Mouse (Mus musculus) hindbrain, embryonic 14.5 days (tissue): ENCODE data around the gene St3gal3. TPM values are rescaled to one million over a fixed set of nuclear protein-coding genes. Genes with fewer than 3 reads are reported as not detected.

Experiments used
- ATAC-seq: fragments of 200-750 bp; cut with Nextera tagmentation; 2 replicates; pipeline ENCODE4 v1.8.0; 2017; ENCODE audit warnings: moderate number of reproducible peaks, mild to moderate bottlenecking, moderate TSS enrichment, moderate library complexity; ENCODE audit not compliant: low FRiP score
- DNase-seq: peaks from one replicate; pipeline ENCODE4 v3.0.0-alpha.2; 2015; ENCODE audit warnings: low spot score
- H3K27ac ChIP-seq: fragments of 300-500 bp; sonication (generic); 2 replicates; pipeline ENCODE4 v1.5.1; 2014; ENCODE audit warnings: mild to moderate bottlenecking, moderate library complexity
- H3K27me3 ChIP-seq: fragments of 300-500 bp; sonication (generic); 2 replicates; pipeline ENCODE4 v1.6.1; 2014; ENCODE audit warnings: mild to moderate bottlenecking, low read length, mixed read lengths; ENCODE audit not compliant: control insufficient read depth, insufficient read depth
- H3K36me3 ChIP-seq: fragments of 300-500 bp; sonication (generic); replicated peaks from 2 replicates; pipeline ENCODE4 v1.6.1; 2014; ENCODE audit not compliant: control insufficient read depth, insufficient read depth
- H3K4me1 ChIP-seq: fragments of 300-500 bp; sonication (generic); replicated peaks from 2 replicates; pipeline ENCODE4 v1.6.1; 2014; ENCODE audit warnings: antibody characterized with exemption, low read length, mixed read lengths; ENCODE audit not compliant: control insufficient read depth, insufficient read depth
- H3K4me2 ChIP-seq: fragments of 300-500 bp; sonication (generic); replicated peaks from 2 replicates; pipeline ENCODE4 v1.6.1; 2014; ENCODE audit warnings: mild to moderate bottlenecking, moderate library complexity
- H3K4me3 ChIP-seq: fragments of 300-500 bp; sonication (generic); replicated peaks from 2 replicates; pipeline ENCODE4 v1.5.1; 2014; ENCODE audit warnings: mild to moderate bottlenecking, low read length
- H3K9ac ChIP-seq: fragments of 300-500 bp; sonication (generic); 2 replicates; pipeline ENCODE4 v1.6.1; 2014
- H3K9me3 ChIP-seq: fragments of 300-500 bp; sonication (generic); 2 replicates; pipeline ENCODE4 v1.6.1; 2016; ENCODE audit warnings: low read length; ENCODE audit not compliant: control insufficient read depth
- WGBS: fragments of 180-500 bp; shearing (Covaris S2); extraction: QIAGEN DNeasy Blood & Tissue Kit; methylation state at CpG from one replicate; pipeline ENCODE4 v1.1.7; 2014; 5-methylcytosine and 5-hydroxymethylcytosine counted together
- polyA plus RNA-seq: library from polyadenylated mRNA; unstranded; fragments of >200 nt; fragmentation: Nextera tagmentation; extraction: Ambion mirVana; gene quantifications from 2 replicates; pipeline ENCODE4 v1.2.1, GENCODE M21; 2014

Gene St3gal3
- polyA plus RNA-seq, 1 experiment from 2014 or later, result 11.5 TPM

DNA sequence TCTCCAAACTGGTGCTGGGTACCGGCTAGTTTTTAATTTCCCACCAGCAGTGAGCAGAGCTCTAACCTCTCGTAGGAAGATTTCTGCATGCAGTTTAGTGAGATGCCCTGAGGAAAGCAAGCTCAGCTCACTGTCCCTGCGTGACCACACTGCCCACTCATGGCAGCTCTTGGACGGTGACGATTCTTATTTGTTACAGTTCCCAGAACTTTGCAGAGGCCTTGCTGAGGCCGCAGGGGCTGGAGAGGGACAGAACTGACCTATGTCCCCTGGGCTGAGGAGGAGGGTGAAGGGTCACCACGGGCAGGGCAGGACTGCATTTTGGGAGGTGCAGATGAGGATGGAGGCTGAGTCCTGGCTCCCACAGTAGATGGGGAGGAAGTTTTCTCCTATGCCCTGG is 141.8 kb downstream of the St3gal3 start:
- Histone ChIP-seq H3K36me3 (no peaks in the 10 kb centered on the region), H3K9me3 (no peaks in the 10 kb centered on the region), H3K9ac (no peak overlapping the region), H3K4me2 (no peak overlapping the region), H3K27ac (no peak overlapping the region), H3K4me1 (peaks cover 7% of the 10 kb centered on the region), H3K4me3 (no peak overlapping the region), H3K27me3 (no peaks in the 10 kb centered on the region)
- DNase-seq, result no peak
- WGBS, result 74% methylated on average over 7 of the region's 7 CpGs
- ATAC-seq, result no peak

DNA sequence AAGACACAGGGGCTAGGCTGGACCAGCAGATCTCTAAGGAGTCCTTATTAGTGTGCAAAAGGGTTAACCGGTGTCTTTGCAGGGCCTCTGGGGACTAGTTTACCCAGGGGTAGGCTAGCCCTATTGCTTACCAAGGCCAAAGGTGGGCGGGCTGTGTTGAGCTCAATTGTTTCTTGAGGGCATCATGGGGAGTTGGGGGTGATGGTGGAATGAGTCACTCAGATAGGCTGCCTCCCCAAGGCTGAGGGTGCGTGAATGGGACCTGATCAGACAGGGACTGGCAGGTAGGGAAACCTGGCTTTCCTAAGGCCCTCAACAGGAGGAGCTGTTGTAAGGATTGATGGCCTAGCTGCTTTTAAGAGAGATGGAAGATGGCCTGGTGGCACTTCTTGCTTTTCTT is 142.7 kb downstream of the St3gal3 start:
- Histone ChIP-seq H3K4me2 (no peak overlapping the region), H3K9ac (no peak overlapping the region), H3K36me3 (no peaks in the 10 kb centered on the region), H3K27me3 (no peaks in the 10 kb centered on the region), H3K27ac (no peak overlapping the region), H3K9me3 (no peaks in the 10 kb centered on the region), H3K4me1 (no peaks in the 10 kb centered on the region; the same call in 1 of the 2 replicates), H3K4me3 (no peak overlapping the region)
- DNase-seq, result no peak
- WGBS, result 86% methylated on average over 3 of the region's 3 CpGs
- ATAC-seq, result no peak

DNA sequence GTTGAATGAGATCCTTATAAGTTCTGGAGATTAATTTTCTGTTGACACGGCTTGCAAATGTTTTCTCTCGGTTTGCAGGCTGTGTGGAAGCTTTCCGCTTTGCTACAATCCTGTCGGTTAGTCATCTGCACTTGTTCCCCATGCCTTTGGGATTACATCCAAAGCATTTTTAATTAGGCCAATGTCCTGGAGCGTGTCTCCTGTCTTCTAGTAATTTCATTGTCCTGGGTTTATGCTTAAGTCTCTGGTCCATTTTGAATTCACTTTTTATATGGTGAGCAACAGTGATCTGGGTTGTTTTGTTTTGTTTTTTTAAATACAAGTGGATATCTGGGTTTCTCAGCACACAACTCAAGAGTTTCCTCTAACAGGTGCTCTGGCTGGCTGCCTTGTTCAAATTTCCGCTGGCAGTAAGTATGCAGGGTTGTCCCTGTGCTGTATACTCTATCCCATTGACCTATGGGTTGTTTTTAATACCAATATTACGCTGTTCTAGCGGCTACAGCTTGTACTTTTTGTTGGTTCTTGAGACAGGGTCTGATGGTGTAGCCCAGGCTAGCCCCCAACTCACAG is 143.6 kb downstream of the St3gal3 start:
- DNase-seq (no peak), ATAC-seq (no peak)
- H3K27me3 ChIP-seq, result no peaks in the 10 kb centered on the region
- H3K4me1 ChIP-seq, result no peaks in the 10 kb centered on the region; the same call in 1 of the 2 replicates
- no peak overlapping the region for H3K4me2 ChIP-seq
- H3K9ac ChIP-seq, result no peak overlapping the region
- no peak overlapping the region for H3K27ac ChIP-seq
- 76% methylated on average over 8 of the region's 8 CpGs for WGBS
- H3K9me3 ChIP-seq, result no peaks in the 10 kb centered on the region
- no peak overlapping the region for H3K4me3 ChIP-seq
- H3K36me3 ChIP-seq, result no peaks in the 10 kb centered on the region

DNA sequence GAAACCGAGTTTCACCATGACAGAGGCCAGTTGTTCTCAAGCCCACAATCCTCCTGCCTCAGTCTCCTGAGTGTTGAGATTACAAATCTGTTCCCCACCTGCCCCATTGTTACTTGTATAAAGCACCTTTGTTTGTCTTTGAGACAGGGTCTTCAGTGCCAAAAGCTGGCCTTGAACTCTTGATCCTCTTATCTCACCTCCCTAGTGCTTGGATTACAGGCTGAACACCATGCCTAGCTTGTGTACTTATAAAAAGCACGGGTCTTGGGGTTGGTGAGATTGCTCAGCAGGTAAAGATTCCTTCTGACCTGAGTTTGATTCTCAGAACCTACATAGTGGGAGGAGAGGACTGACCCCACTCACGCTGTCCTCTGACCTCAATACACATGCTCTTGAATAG is 144.1 kb downstream of the St3gal3 start:
- Histone ChIP-seq H3K4me2 (no peak overlapping the region), H3K9me3 (no peaks in the 10 kb centered on the region), H3K27me3 (no peaks in the 10 kb centered on the region), H3K36me3 (no peaks in the 10 kb centered on the region), H3K27ac (no peak overlapping the region), H3K9ac (no peak overlapping the region), H3K4me3 (no peak overlapping the region), H3K4me1 (no peaks in the 10 kb centered on the region; the same call in 1 of the 2 replicates)
- DNase-seq (no peak), ATAC-seq (no peak)
- 73% methylated on average over 3 of the region's 3 CpGs for WGBS

DNA sequence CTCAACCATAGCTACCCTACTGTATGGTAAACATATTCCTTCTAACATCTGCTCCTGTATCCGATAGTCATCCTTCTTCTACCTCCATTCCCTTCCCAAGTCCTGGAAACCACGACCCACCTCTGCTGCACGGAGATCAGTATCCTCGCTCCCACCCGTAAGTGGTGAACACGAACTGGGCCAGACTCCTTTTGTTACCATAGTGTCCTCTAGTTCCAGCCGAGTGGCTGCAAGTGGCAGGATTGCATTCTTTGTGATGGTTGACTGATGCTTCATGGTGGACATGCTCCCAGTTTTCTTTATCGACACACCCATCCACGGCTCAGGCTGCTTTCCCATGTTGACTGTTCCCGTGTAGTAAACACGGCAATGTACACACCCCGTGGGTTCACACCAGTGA is 144.9 kb downstream of the St3gal3 start:
- Histone ChIP-seq H3K36me3 (no peaks in the 10 kb centered on the region), H3K9ac (no peak overlapping the region), H3K27me3 (no peaks in the 10 kb centered on the region), H3K27ac (no peak overlapping the region), H3K4me1 (no peaks in the 10 kb centered on the region; the same call in 1 of the 2 replicates), H3K4me3 (no peak overlapping the region), H3K9me3 (no peaks in the 10 kb centered on the region), H3K4me2 (no peak overlapping the region)
- ATAC-seq (no peak), DNase-seq (no peak)
- WGBS, result 76% methylated on average over 12 of the region's 12 CpGs

DNA sequence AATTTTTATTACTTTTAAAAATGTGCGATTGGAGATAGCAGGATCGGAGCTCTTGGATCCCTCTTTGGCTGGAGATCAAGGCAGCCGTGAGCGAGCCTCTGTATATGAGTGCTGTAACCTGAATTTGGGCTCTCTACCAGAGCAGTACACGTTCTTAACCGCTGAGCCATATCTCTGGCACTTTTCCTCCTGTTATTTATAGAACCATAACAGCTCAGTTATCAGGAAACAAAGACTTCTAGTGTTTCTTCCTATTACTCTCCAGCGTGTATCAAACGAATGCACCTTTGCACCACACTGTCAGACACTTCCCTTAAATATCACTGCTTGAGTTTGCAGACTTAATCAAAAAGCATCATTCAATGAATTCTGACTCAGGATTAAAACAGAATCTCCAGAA is 147.9 kb downstream of the St3gal3 start:
- H3K4me2 ChIP-seq, result no peak overlapping the region
- no peaks in the 10 kb centered on the region for H3K27me3 ChIP-seq
- no peak for ATAC-seq
- peaks cover 3% of the 10 kb centered on the region; the same call in 1 of the 2 replicates for H3K4me1 ChIP-seq
- H3K9me3 ChIP-seq, result no peaks in the 10 kb centered on the region
- H3K36me3 ChIP-seq, result no peaks in the 10 kb centered on the region
- DNase-seq, result no peak
- no peak overlapping the region for H3K4me3 ChIP-seq
- WGBS, result 85% methylated on average over 8 of the region's 8 CpGs
- H3K9ac ChIP-seq, result no peak overlapping the region
- H3K27ac ChIP-seq, result no peak overlapping the region

DNA sequence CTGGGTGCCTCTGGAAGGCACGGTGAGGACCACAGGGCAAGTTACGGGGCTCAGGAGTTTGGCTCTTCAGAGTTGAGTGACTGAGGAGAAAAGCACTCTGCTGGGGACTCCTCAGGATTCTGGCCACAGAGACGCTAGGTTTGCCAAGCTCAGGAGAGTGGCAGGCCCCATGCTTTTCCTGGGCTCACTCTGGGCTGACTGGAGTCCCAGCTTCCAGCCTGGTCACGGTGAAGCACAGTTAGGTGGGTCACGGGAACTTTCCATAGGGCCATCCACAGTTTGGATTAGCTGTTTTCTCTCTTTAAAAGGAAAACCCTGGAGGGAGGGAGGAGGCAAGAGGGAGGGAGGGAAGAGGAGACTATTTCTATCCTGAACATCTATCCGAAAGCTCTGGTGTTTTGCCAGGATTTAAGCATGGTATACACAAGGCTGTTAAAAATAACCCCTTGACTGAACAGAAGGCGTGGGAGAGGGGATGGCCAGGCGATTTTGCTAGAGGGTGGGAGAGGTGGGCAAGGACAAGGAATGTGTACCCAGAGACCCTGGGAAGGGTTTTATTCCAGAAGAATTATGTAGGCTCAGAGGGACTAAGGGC is 149.6 kb downstream of the St3gal3 start:
- Histone ChIP-seq H3K4me2 (no peak overlapping the region), H3K9ac (no peak overlapping the region), H3K27me3 (no peaks in the 10 kb centered on the region), H3K4me1 (peaks cover 3% of the 10 kb centered on the region; the same call in 1 of the 2 replicates), H3K4me3 (no peak overlapping the region), H3K27ac (no peak overlapping the region), H3K9me3 (no peaks in the 10 kb centered on the region), H3K36me3 (no peaks in the 10 kb centered on the region)
- DNase-seq (no peak), ATAC-seq (no peak)
- 70% methylated on average over 8 of the region's 8 CpGs for WGBS

DNA sequence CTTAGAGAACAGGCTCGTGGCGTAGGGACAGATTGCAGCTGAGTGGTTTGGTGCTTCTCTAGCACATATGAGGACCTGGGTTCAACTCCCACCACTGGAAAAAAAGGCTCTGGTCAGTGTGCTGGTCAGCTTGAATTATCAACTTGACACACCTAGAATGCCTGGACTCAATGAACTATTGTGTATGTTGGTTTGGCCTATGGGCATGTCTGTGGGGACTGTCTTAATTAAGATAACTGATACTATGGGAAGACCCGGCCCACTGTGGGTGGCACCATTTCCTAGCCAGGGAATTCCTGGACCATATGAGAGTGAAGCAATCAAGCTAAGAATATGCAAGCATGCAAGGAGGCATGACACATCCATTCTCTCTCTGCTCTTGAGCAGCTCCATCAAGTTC is 150.5 kb downstream of the St3gal3 start:
- Histone ChIP-seq H3K27me3 (no peaks in the 10 kb centered on the region), H3K9ac (no peak overlapping the region), H3K27ac (no peak overlapping the region), H3K4me2 (no peak overlapping the region), H3K4me3 (no peak overlapping the region), H3K36me3 (no peaks in the 10 kb centered on the region), H3K9me3 (no peaks in the 10 kb centered on the region), H3K4me1 (0 out of 2 replicates have a peak, but pooled peaks cover 3% of the 10 kb centered on the region)
- no peak for DNase-seq
- 95% methylated on average over 3 of the region's 3 CpGs for WGBS
- no peak for ATAC-seq

DNA sequence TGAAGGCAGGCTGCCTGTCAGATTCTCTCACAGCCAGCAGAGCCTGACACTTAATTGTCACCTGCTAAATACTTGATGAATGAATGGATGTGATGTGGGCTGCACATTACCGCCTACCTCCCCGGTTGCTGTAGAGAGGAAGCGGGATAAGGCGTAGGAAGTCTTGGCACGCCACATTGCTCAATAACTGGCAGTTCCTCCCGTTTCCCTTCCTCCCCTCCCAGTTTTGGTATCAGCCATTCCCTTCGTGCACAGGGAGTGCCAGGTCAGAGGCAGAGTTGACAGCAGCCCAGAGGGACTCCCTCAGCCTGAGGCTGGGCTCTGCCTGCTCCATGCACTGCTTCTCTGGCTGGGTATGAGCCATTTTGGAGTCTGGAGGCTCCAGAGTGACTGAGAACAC is 152.0 kb downstream of the St3gal3 start:
- Histone ChIP-seq H3K27me3 (no peaks in the 10 kb centered on the region), H3K9ac (no peak overlapping the region), H3K36me3 (no peaks in the 10 kb centered on the region), H3K27ac (no peak overlapping the region), H3K4me1 (0 out of 2 replicates have a peak, but pooled peaks cover 3% of the 10 kb centered on the region), H3K9me3 (no peaks in the 10 kb centered on the region), H3K4me2 (no peak overlapping the region), H3K4me3 (no peak overlapping the region)
- no peak for ATAC-seq
- whole genome bisulfite sequencing, result 60% methylated on average over 7 of the region's 7 CpGs
- DNase-seq, result no peak
